In genomic region chr1:163057363-163057762, GRCm38 (mm10) we compare ENCODE assay signal across 10 mouse cellular contexts. TPM values are rescaled to one million over a fixed set of nuclear protein-coding genes. Genes with fewer than 3 reads are reported as not detected.
A peak's percentile ranks its signal among the peaks of the same experiment; 100 is the strongest.
DNase-seq lines count a peak whose midpoint lies in the region; ATAC-seq and TF ChIP-seq lines count a peak whose summit lies in the region.
"Had no signal": no experiment of that assay in that cellular context is flagged by ENCODE, and none has a peak within 500 bp of the region (broad histone marks: within the 10 kb centered on the region; RNA-seq: fewer than 3 reads in every experiment).

No protein-coding gene starts in this region.

- no peaks in the 10 kb centered on the region for H3K36me3 ChIP-seq in intestine, postnatal 0 days (ENCODE audit: control insufficient read depth, insufficient read depth)
- H3K36me3 ChIP-seq in intestine, embryonic 16.5 days (ENCODE audit: control insufficient read depth, insufficient read depth, low read length): no peaks in the 10 kb centered on the region
- H3K36me3 ChIP-seq in ES-E14 (ENCODE audit: control insufficient read depth, insufficient read depth, low read length, poor library complexity, severe bottlenecking): no peaks in the 10 kb centered on the region
- H3K36me3 ChIP-seq: limb, embryonic 12.5 days had no signal

- no peak overlapping the region for H3K4me2 ChIP-seq in intestine, postnatal 0 days (replicated peaks; ENCODE audit: low read depth)
- no peak overlapping the region for H3K4me2 ChIP-seq in intestine, embryonic 16.5 days (ENCODE audit: low read depth, low read length)
- H3K4me2 ChIP-seq: limb, embryonic 12.5 days had no signal

- no peaks in the 10 kb centered on the region for H3K9me3 ChIP-seq in intestine, postnatal 0 days (ENCODE audit: control insufficient read depth)
- H3K9me3 ChIP-seq in intestine, embryonic 16.5 days (ENCODE audit: control insufficient read depth, low read length): no peaks in the 10 kb centered on the region
- H3K9me3 ChIP-seq in ES-E14 (ENCODE audit: control insufficient read depth, insufficient read depth, low read depth, low read length): no peaks in the 10 kb centered on the region
- H3K9me3 ChIP-seq: limb, embryonic 12.5 days had no signal

- 39% methylated on average over 2 of the region's 2 CpGs for WGBS in intestine, postnatal 0 days
- WGBS in intestine, embryonic 16.5 days: 32% methylated on average over 2 of the region's 2 CpGs

- in situ Hi-C loops in ES-E14 (cut with MboI; ENCODE audit: low sequenced_read_pairs in 2 of 2, unreplicated experiment in 2 of 2): loop anchor here in 1 of 2 experiments (25.0 kb wide), 1 partner anchor 170 kb away; the partner anchor contains the start of gene Fmo2

- no peak for DNase-seq in ES-E14 (ENCODE audit: low read depth, low spot score)
- peak; percentile 45 for DNase-seq in brain, adult 2 months (ENCODE audit: low read depth, low spot score)
- peak; percentile 11 to 47 for DNase-seq in lung, adult 18-20 months
- no peak for DNase-seq in urinary bladder, adult 18-20 months (ENCODE audit: low spot score in 2 of 2)
- DNase-seq in ovary, postnatal 14 days (ENCODE audit: low spot score): no peak
- no peak for DNase-seq in T-cell, adult 2 months (ENCODE audit: low spot score)

- no peak overlapping the region for H3K9ac ChIP-seq in intestine, postnatal 0 days (ENCODE audit: low read depth, low read length)
- H3K9ac ChIP-seq in intestine, embryonic 16.5 days (ENCODE audit: low read depth, low read length): no peak overlapping the region
- H3K9ac ChIP-seq in ES-E14 (ENCODE audit: insufficient read depth, low read depth, low read length, poor library complexity, severe bottlenecking): no peak overlapping the region
- H3K9ac ChIP-seq: limb, embryonic 12.5 days had no signal

- no peak overlapping the region for H3K27ac ChIP-seq in intestine, postnatal 0 days (ENCODE audit: low read depth, low read length)
- no peak overlapping the region for H3K27ac ChIP-seq in intestine, embryonic 16.5 days (ENCODE audit: low read length)
- H3K27ac ChIP-seq in ES-E14 (ENCODE audit: insufficient read depth, low read depth, low read length, poor library complexity, severe bottlenecking): no peak overlapping the region
- H3K27ac ChIP-seq: limb, embryonic 12.5 days had no signal

- no peak overlapping the region for H3K4me3 ChIP-seq in intestine, postnatal 0 days (ENCODE audit: low read depth, low read length)
- no peak overlapping the region for H3K4me3 ChIP-seq in intestine, embryonic 16.5 days (ENCODE audit: low read length)
- no peak overlapping the region for H3K4me3 ChIP-seq in ES-E14 (ENCODE audit: insufficient read depth in 1 of 2, low read depth in 1 of 2, low read length in 2 of 2, poor library complexity in 1 of 2, severe bottlenecking in 1 of 2)
- H3K4me3 ChIP-seq: limb, embryonic 12.5 days had no signal

- H3K27me3 ChIP-seq in intestine, postnatal 0 days (replicated peaks; ENCODE audit: control insufficient read depth, insufficient read depth, low read length): no peaks in the 10 kb centered on the region
- no peaks in the 10 kb centered on the region for H3K27me3 ChIP-seq in intestine, embryonic 16.5 days (replicated peaks; ENCODE audit: control insufficient read depth, insufficient read depth, low read length)
- H3K27me3 ChIP-seq: limb, embryonic 12.5 days had no signal

- ATAC-seq in intestine, postnatal 0 days: no peak
- ATAC-seq in intestine, embryonic 16.5 days: no peak

- peak; percentile 73 for TF ChIP-seq CTCF in intestine, postnatal 0 days (IDR thresholded peaks at IDR 0.05; ENCODE audit: low read depth)

- H3K4me1 ChIP-seq in intestine, postnatal 0 days (replicated peaks; ENCODE audit: control insufficient read depth, insufficient read depth, low read length): no peaks in the 10 kb centered on the region
- H3K4me1 ChIP-seq in intestine, embryonic 16.5 days (ENCODE audit: control insufficient read depth, insufficient read depth, low read length): no peaks in the 10 kb centered on the region
- no peaks in the 10 kb centered on the region for H3K4me1 ChIP-seq in ES-E14 (ENCODE audit: control insufficient read depth in 2 of 2, insufficient read depth in 2 of 2, low read length in 2 of 2, poor library complexity in 1 of 2)
- H3K4me1 ChIP-seq: limb, embryonic 12.5 days had no signal

TF ChIP-seq in ES-E14, 5 proteins besides CTCF, POLR2A, EP300 and RAD21:
- TF ChIP-seq ZNF384 (IDR thresholded peaks at IDR 0.05; ENCODE audit: low read depth, low read length) (no peak), CHD2 (IDR thresholded peaks at IDR 0.05; ENCODE audit: low read depth, low read length) (no peak), ZC3H11A (IDR thresholded peaks at IDR 0.05; ENCODE audit: borderline replicate concordance, low read depth, low read length) (peak; percentile 37; the same call in 1 of the 2 replicates), MAFK (IDR thresholded peaks at IDR 0.05; ENCODE audit: insufficient read depth, low read depth, low read length) (no peak)

RNA-seq across cellular contexts. Expression of gene Mroh9, which starts 28.1 kb away (rescaled TPM):
- not detected in 2 replicates for polyA plus RNA-seq in intestine, postnatal 0 days (2015; fragmentation: Nextera tagmentation; extraction: Ambion mirVana)
- not detected in 2 replicates for polyA plus RNA-seq in intestine, embryonic 16.5 days (2015; fragmentation: Nextera tagmentation; extraction: Ambion mirVana)
- not detected in 2 replicates for total RNA-seq in ES-E14 (2012; rRNA removed)
- total RNA-seq: gastrocnemius, postnatal 4 days had no signal
- polyA plus RNA-seq: limb, embryonic 12.5 days had no signal

Comparison
In these comparisons a context has a peak if more than half of its experiments do, and no peak if none do; other contexts are left out.
1. DNase-seq: peak in brain, adult 2 months (single experiment) and lung, adult 18-20 months (2 of 2); none in ES-E14 (single experiment), urinary bladder, adult 18-20 months (0 of 2), ovary, postnatal 14 days (single experiment) and T-cell, adult 2 months (single experiment).